Mouse (Mus musculus): ENCODE data around the gene Creb3l4. TPM values are rescaled to one million over a fixed set of nuclear protein-coding genes. Genes with fewer than 3 reads are reported as not detected.

Creb3l4 gene
- total and polyA plus RNA-seq, 3 experiments = 0.07 to 0.08 TPM; not detected in 1

DNA sequence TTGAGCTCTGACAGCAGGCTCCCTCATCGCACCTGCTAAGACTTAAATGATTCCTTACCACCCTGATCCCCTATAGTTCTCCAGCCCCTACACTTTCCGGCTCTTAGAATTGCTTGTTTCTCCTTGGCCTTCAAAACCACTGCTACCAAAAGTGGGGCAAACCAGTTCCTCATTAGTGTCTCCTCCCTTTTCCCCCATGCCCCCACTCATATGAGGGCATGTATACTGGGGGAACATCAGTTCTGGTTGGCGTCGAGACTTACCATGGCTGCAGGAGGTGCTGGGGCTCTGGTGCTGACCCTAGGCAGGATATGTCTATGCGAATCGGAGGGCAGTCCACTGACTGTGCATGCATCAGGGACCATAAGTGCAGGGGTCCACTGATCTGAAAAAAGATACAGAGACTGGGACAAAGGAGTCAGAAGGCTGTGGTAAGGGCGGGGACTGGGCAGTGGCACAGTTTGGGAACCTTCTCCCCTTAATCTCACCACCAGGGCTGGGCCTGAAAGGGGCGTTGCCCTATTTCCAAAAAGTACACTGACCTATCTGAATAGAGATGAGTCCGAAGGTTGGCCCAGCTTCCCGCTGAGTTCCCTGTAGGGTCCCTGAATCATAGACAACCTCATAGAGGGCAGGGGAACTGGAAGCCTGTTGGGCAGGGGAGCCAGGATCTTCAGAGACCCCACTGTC, 1.5 kb downstream of the Creb3l4 start:
- TF ChIP-seq POLR2A (IDR thresholded peaks at IDR 0.05; ENCODE audit: control insufficient read depth in 1 of 2, insufficient read depth in 1 of 2, low read depth in 1 of 2, low read length in 2 of 2, poor library complexity in 1 of 2) (no peak), SMC3 (IDR thresholded peaks at IDR 0.05; ENCODE audit: low read depth, low read length) (no peak), MAZ (IDR thresholded peaks at IDR 0.05; ENCODE audit: low read depth, low read length) (no peak), ZKSCAN1 (IDR thresholded peaks at IDR 0.05; ENCODE audit: low read depth, low read length) (no peak), JUND (IDR thresholded peaks at IDR 0.05; ENCODE audit: low read depth, low read length) (no peak), TBP (IDR thresholded peaks at IDR 0.05; ENCODE audit: low read depth, low read length) (no peak), CHD1 (IDR thresholded peaks at IDR 0.05; ENCODE audit: low read depth, low read length) (no peak), ZC3H11A (IDR thresholded peaks at IDR 0.05; ENCODE audit: low read depth, low read length) (no peak)

DNA sequence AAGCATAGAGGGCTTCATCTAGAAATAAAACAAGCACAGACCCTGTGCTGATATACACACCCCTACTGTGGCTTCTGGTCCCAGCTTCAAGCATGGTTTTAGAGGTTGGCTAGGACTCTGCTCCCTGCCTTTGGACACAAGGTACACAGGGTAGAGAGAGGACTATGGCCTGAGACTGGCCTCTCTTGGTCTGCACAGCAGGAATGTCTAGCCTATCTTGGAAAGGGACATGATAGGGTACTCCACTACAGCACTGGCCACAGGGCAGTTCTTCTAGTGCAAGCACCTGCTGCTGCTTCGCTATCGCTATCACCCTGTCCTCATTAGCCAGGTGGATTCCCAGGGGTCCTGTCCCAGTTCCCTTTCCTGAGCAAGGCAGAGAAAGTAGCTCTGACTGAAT, 2.1 kb downstream of the Creb3l4 start:
- no peak for TF ChIP-seq POLR2AphosphoS5 (IDR thresholded peaks at IDR 0.05; ENCODE audit: borderline replicate concordance, low read depth, low read length)
- no peak for TF ChIP-seq MAFK (IDR thresholded peaks at IDR 0.05; ENCODE audit: borderline replicate concordance, low read depth, low read length)
- no peak for TF ChIP-seq POLR2AphosphoS2 (IDR thresholded peaks at IDR 0.05; ENCODE audit: low read length)
- TF ChIP-seq ETS1 (IDR thresholded peaks at IDR 0.05; ENCODE audit: low read depth, low read length) = no peak
- TF ChIP-seq KAT2A (conservative IDR thresholded peaks at IDR 0.05; ENCODE audit: low read depth, low read length) = no peak
- no peak for TF ChIP-seq GABPA (IDR thresholded peaks at IDR 0.05; ENCODE audit: low read depth, low read length)
- TF ChIP-seq USF2 (IDR thresholded peaks at IDR 0.05; ENCODE audit: borderline replicate concordance in 1 of 2, insufficient read depth in 1 of 2, low read depth in 1 of 2, low read length in 2 of 2) = no peak
- no peak for TF ChIP-seq TBP (IDR thresholded peaks at IDR 0.05; ENCODE audit: low read depth, low read length)
- TF ChIP-seq GATA1 (IDR thresholded peaks at IDR 0.05; ENCODE audit: low read depth, low read length) = no peak

More for the DNA sequence above, 1.5 kb downstream of the Creb3l4 start:
- no peak overlapping the region for H3K27ac ChIP-seq (ENCODE audit: control insufficient read depth, low read depth, low read length)
- no peak overlapping the region for H3K4me3 ChIP-seq (ENCODE audit: control insufficient read depth in 1 of 2, insufficient read depth in 1 of 2, low read depth in 2 of 2, low read length in 2 of 2)
- H3K36me3 ChIP-seq (ENCODE audit: control insufficient read depth in 1 of 2, insufficient read depth in 2 of 2, low read length in 2 of 2) = peaks cover 0 to 4% of the 10 kb centered on the region in 2 experiments; a peak in 1 of 4 replicates
- no peaks in the 10 kb centered on the region for H3K27me3 ChIP-seq (ENCODE audit: control insufficient read depth in 1 of 2, insufficient read depth in 2 of 2, low read length in 2 of 2)
- no peaks in the 10 kb centered on the region for H3K9me3 ChIP-seq (replicated peaks; ENCODE audit: insufficient read depth, low read length)
- no peaks in the 10 kb centered on the region for H3K79me2 ChIP-seq (ENCODE audit: control insufficient read depth, insufficient read depth, low read length, poor library complexity)
- H3K9ac ChIP-seq (ENCODE audit: control insufficient read depth, low read depth, low read length, poor library complexity, severe bottlenecking) = no peak overlapping the region
- peaks cover 6 to 11% of the 10 kb centered on the region in 2 experiments; a peak in 3 of 4 replicates for H3K4me1 ChIP-seq (ENCODE audit: control insufficient read depth in 1 of 2, insufficient read depth in 2 of 2, low read length in 2 of 2)
- no peak for DNase-seq (ENCODE audit: low read depth, low spot score)

More for the DNA sequence above, 2.1 kb downstream of the Creb3l4 start:
- no peaks in the 10 kb centered on the region for H3K36me3 ChIP-seq (ENCODE audit: control insufficient read depth in 1 of 2, insufficient read depth in 2 of 2, low read length in 2 of 2)
- H3K4me1 ChIP-seq (ENCODE audit: control insufficient read depth in 1 of 2, insufficient read depth in 2 of 2, low read length in 2 of 2) = peaks cover 4 to 8% of the 10 kb centered on the region in 2 experiments; a peak in 3 of 4 replicates
- no peak for DNase-seq (ENCODE audit: low read depth, low spot score)
- H3K9ac ChIP-seq (ENCODE audit: control insufficient read depth, low read depth, low read length, poor library complexity, severe bottlenecking) = no peak overlapping the region
- no peak overlapping the region for H3K27ac ChIP-seq (ENCODE audit: control insufficient read depth, low read depth, low read length)
- H3K27me3 ChIP-seq (ENCODE audit: control insufficient read depth in 1 of 2, insufficient read depth in 2 of 2, low read length in 2 of 2) = no peaks in the 10 kb centered on the region
- H3K79me2 ChIP-seq (ENCODE audit: control insufficient read depth, insufficient read depth, low read length, poor library complexity) = no peaks in the 10 kb centered on the region
- H3K9me3 ChIP-seq (replicated peaks; ENCODE audit: insufficient read depth, low read length) = no peaks in the 10 kb centered on the region
- H3K4me3 ChIP-seq (ENCODE audit: control insufficient read depth in 1 of 2, insufficient read depth in 1 of 2, low read depth in 2 of 2, low read length in 2 of 2) = no peak overlapping the region
